Mouse (Mus musculus) forebrain, embryonic 16.5 days (tissue): ENCODE data around the gene Rcn3. TPM values are rescaled to one million over a fixed set of nuclear protein-coding genes. Genes with fewer than 3 reads are reported as not detected.
"Not testable (repeated sequence)": the region's sequence is repeated elsewhere in the genome, so short reads cannot be mapped to it uniquely, and the experiment has no call there.

Experiments
- ATAC-seq: fragments of 200-750 bp; cut with Nextera tagmentation; 2 replicates; pipeline ENCODE4 v1.8.0; 2017; ENCODE audit warnings: mild to moderate bottlenecking, moderate library complexity
- H3K27ac ChIP-seq: fragments of 300-500 bp; sonication (generic); 2 replicates; pipeline ENCODE4 v1.5.1; 2014; ENCODE audit warnings: low read length, control low read depth
- H3K27me3 ChIP-seq: fragments of 300-500 bp; sonication (generic); replicated peaks from 2 replicates; pipeline ENCODE4 v1.6.1; 2014; ENCODE audit warnings: low read length; ENCODE audit not compliant: control insufficient read depth, insufficient read depth
- H3K36me3 ChIP-seq: fragments of 300-500 bp; sonication (generic); 2 replicates; pipeline ENCODE4 v1.6.1; 2014; ENCODE audit not compliant: control insufficient read depth, insufficient read depth
- H3K4me1 ChIP-seq: fragments of 300-500 bp; sonication (generic); replicated peaks from 2 replicates; pipeline ENCODE4 v1.6.1; 2014; ENCODE audit warnings: low read length; ENCODE audit not compliant: control insufficient read depth, insufficient read depth
- H3K4me2 ChIP-seq: fragments of 300-500 bp; sonication (generic); 2 replicates; pipeline ENCODE4 v1.6.1; 2014; ENCODE audit warnings: mild to moderate bottlenecking, low read length, control low read depth
- H3K4me3 ChIP-seq: fragments of 300-500 bp; sonication (generic); replicated peaks from 2 replicates; pipeline ENCODE4 v1.5.1; 2014; ENCODE audit warnings: mild to moderate bottlenecking, low read length, control low read depth
- H3K9ac ChIP-seq: fragments of 300-500 bp; sonication (generic); replicated peaks from 2 replicates; pipeline ENCODE4 v1.6.1; 2014; ENCODE audit warnings: low read depth, low read length, control low read depth
- H3K9me3 ChIP-seq: fragments of 300-500 bp; sonication (generic); 2 replicates; pipeline ENCODE4 v1.6.1; 2016; ENCODE audit warnings: low read length; ENCODE audit not compliant: control insufficient read depth
- WGBS: fragments of 180-500 bp; shearing (Covaris S2); extraction: QIAGEN DNeasy Blood & Tissue Kit; methylation state at CpG from one replicate; pipeline ENCODE4 v1.1.7; 2014; 5-methylcytosine and 5-hydroxymethylcytosine counted together
- polyA plus RNA-seq: library from polyadenylated mRNA; unstranded; fragments of >200 nt; fragmentation: Nextera tagmentation; extraction: Ambion mirVana; gene quantifications from 2 replicates; pipeline ENCODE4 v1.2.1, GENCODE M21; 2015

The Rcn3 gene
- polyA plus RNA-seq, 1 experiment from 2014 or later, result 50.8 TPM

DNA sequence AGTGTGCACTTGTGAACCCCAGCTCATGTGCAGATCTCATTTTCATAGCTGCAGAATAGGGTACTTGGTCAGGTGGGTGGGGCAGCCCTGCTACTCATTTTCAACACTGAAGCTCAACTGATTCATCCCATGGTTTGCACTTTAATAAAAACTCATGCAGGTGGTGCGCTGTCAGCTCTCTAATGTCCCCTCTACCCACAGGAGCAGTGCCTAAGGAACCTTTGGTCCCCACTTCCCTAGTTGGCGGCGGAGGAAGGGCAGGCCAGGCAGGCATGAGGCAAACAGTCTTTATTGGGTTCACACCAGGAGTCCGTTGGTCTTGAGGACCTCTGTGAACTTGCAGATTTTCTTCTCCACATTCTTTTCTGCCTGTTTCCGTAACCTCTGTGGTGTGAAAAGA is 33.6 kb upstream of the Rcn3 start:
- not testable (repeated sequence) for H3K4me2 ChIP-seq, ATAC-seq, H3K4me3 ChIP-seq, H3K9ac ChIP-seq, H3K27ac ChIP-seq, H3K9me3 ChIP-seq, H3K27me3 ChIP-seq
- Histone ChIP-seq H3K36me3 (peaks cover 31% of the 10 kb centered on the region), H3K4me1 (peaks cover 48% of the 10 kb centered on the region)
- WGBS, result 56% methylated on average over 5 of the region's 5 CpGs

DNA sequence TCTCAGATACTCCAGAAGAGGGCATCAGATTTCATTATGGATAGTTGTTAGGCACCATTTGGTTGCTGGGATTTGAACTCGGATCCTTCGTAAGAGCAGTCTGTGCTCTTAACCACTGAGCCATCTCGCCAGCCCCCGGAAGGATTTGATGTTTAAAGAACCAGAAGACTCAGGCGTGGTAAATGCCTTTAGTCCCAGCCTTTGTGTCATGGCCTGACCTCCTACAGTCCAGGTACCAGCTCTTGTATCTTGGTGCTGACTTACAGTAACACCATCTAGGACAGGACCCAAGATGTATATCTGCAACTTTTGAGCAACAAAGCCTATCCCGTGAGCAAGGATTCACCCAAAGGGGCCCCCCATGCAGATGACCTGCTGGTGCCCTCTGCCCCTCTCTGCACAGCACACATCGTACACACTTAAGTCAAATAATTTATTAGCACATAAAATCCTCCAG is 33.2 kb upstream of the Rcn3 start:
- 20% methylated on average over 7 of the region's 7 CpGs for WGBS
- Histone ChIP-seq H3K36me3 (peaks cover 33% of the 10 kb centered on the region), H3K4me3 (no peak overlapping the region), H3K27me3 (no peaks in the 10 kb centered on the region), H3K27ac (peak overlapping the region; percentile 89), H3K9ac (no peak overlapping the region), H3K4me1 (peaks cover 48% of the 10 kb centered on the region), H3K9me3 (no peaks in the 10 kb centered on the region), H3K4me2 (peak overlapping the region; percentile 63; the same call in 1 of the 2 replicates)
- ATAC-seq, result no peak

DNA sequence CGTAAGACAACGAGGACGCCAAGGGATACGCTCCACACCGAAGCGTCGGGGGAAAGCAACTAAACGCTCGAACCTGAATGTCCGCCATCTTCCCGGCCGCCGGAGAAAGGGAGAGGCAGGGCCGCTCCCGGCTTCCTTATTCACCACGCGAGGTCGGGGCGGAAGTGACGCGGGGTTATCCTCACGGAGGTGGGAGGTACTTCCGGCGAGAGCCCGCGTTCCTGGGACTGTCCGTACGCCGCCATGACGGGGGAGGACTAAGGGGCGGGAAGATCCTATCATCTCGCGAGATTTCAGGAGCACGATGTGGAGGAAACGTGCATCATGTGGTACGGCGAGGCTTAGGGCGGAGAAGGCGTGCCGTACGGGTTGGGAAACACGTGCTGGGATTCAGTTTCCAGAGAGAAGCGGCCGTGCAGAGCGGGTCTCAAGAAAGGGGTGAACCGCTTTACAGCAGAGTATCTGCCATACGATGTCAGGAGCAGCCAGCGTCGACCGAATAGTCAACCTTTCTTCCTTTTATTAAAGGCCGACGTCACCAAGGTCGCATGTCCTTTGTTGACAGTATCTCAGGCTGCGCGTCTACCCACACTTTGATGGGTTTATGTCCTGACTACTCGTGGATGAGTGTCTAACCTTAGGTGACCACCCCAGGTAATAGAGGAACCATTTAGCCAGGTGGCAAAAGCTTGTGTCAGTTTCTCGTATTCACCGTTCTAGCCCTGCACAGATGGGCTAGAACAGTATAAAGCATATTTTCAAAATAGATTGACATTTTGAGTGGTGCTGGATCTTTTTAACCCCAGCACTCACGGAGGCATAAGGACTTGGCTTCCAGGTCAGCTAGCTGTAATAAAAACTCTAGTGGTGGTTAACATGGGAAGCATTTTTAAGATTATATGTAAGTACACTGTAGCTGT is 32.5 kb upstream of the Rcn3 start, which contains the start of gene Rps11:
Gene Rps11, minus strand, starts transcription at position 216 of the 920 bp plus-strand sequence.
- Histone ChIP-seq H3K36me3 (peaks cover 34% of the 10 kb centered on the region), H3K27ac (peak within 1 kb of the TSS; percentile 89), H3K27me3 (no peaks in the 10 kb centered on the region), H3K4me2 (peak within 1 kb of the TSS; percentile 63), H3K4me3 (peak within 1 kb of the TSS; percentile 51), H3K4me1 (peaks cover 45% of the 10 kb centered on the region), H3K9me3 (no peaks in the 10 kb centered on the region), H3K9ac (peak within 1 kb of the TSS; percentile 67)
- under 1% methylated on average over 59 of the region's 59 CpGs for WGBS
- ATAC-seq, result peak; percentile 81

DNA sequence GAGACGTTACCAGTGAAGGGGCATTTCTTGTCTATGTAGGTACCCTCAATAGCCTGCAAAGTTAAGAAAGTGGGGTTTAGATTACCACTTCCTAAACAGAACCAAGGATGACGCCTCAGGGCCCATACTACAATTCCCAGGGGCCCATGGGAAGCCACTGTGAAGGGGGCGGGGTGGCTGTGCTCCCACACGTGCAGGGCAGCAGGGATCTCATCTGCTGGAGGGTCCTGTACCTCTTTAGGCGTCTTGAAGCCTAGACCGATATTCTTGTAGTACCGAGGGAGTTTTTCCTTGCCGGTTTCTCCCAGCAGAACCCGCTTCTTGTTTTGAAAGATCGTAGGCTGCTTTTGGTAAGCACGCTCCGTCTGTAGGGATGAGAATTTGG is 31.2 kb upstream of the Rcn3 start:
- H3K4me3 ChIP-seq, result peak overlapping the region; percentile 51
- peak overlapping the region; percentile 67 for H3K9ac ChIP-seq
- peaks cover 36% of the 10 kb centered on the region for H3K36me3 ChIP-seq
- no peak overlapping the region for H3K27ac ChIP-seq
- H3K4me2 ChIP-seq, result peak overlapping the region; percentile 63
- H3K4me1 ChIP-seq, result peaks cover 42% of the 10 kb centered on the region
- WGBS, result 22% methylated on average over 12 of the region's 12 CpGs
- no peaks in the 10 kb centered on the region for H3K9me3 ChIP-seq
- H3K27me3 ChIP-seq, result no peaks in the 10 kb centered on the region
- ATAC-seq, result no peak

DNA sequence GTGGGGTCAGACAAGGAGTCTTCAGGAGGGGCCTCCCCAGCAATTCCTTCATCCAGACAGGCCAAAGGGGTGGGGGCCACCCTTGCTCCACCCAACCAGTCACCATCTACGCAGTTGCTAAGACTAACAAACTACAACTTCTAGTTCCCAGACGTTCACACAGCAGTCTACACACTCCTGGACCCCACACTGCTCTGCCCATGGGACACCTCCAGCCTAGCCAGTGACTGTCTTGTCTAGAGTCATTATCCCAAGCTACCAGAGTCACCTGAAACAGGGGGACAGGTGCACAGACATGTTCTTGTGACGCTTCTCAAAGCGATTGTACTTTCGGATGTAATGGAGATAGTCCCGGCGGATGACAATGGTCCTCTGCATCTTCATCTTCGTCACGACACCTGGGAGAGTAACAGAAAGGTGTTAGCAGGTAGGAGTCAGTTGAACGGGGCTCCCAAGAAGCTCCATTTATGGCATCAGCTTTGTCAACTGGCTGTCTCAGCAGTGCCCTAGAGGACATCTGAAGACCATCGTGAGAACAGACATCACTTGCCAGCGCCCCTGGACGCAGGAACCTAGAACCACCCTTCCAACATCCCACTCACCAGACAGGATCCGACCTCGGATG is 30.7 kb upstream of the Rcn3 start:
- no peak overlapping the region for H3K27ac ChIP-seq
- peak overlapping the region; percentile 67 for H3K9ac ChIP-seq
- no peak for ATAC-seq
- H3K27me3 ChIP-seq, result no peaks in the 10 kb centered on the region
- 85% methylated on average over 15 of the region's 15 CpGs for WGBS
- H3K4me1 ChIP-seq, result peaks cover 40% of the 10 kb centered on the region
- H3K4me3 ChIP-seq, result peak overlapping the region; percentile 51
- H3K4me2 ChIP-seq, result peak overlapping the region; percentile 63
- peaks cover 36% of the 10 kb centered on the region for H3K36me3 ChIP-seq
- no peaks in the 10 kb centered on the region for H3K9me3 ChIP-seq

DNA sequence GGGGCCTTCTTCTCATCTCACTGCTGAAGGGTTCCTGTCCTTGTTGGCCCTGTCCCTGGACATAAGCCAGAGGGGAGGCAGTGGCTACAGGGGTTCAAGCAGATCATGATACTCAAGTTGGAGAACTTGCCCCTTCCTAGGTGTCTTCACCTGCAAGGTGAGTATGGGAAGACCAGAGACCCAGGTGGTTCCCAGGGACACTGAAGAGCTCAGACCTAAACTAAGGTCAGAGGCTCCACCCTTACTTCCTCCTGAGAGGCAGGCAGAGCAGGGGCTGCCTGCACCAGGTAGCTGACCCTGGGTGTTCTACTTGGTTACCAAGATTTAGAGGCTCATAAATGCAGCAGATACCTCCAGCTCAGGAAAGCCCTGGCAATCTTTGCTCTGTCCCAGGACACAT is 29.9 kb upstream of the Rcn3 start:
- Histone ChIP-seq H3K27ac (no peak overlapping the region), H3K4me1 (peaks cover 33% of the 10 kb centered on the region), H3K4me3 (no peak overlapping the region), H3K36me3 (peaks cover 36% of the 10 kb centered on the region), H3K9ac (no peak overlapping the region; the same call in 1 of the 2 replicates), H3K9me3 (no peaks in the 10 kb centered on the region), H3K4me2 (no peak overlapping the region), H3K27me3 (no peaks in the 10 kb centered on the region)
- ATAC-seq, result no peak

DNA sequence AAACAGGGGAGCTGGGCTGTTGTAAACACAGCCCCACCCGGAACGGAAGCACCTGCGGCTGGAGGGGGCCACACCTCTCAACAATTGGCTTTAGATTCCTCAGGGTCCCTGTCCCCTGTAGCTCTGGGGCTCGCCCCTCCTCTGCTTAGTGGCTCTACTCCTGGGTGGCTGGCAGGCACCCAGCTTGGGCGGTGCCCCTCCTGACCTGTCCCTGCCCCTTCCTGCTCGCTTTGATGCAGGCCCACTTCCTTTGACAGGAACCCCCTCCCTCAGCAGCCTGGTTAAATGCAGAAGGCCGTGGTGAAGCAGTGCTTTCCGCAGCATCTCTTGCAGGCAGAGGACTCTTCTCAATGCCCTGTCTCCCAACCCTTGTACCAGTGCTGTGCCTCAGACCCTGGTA is 29.4 kb upstream of the Rcn3 start:
- Histone ChIP-seq H3K27ac (no peak overlapping the region), H3K36me3 (peaks cover 31% of the 10 kb centered on the region), H3K27me3 (no peaks in the 10 kb centered on the region), H3K4me3 (no peak overlapping the region), H3K4me2 (no peak overlapping the region), H3K9me3 (no peaks in the 10 kb centered on the region), H3K9ac (no peak overlapping the region), H3K4me1 (peaks cover 27% of the 10 kb centered on the region)
- 68% methylated on average over 7 of the region's 8 CpGs for WGBS
- ATAC-seq, result no peak

DNA sequence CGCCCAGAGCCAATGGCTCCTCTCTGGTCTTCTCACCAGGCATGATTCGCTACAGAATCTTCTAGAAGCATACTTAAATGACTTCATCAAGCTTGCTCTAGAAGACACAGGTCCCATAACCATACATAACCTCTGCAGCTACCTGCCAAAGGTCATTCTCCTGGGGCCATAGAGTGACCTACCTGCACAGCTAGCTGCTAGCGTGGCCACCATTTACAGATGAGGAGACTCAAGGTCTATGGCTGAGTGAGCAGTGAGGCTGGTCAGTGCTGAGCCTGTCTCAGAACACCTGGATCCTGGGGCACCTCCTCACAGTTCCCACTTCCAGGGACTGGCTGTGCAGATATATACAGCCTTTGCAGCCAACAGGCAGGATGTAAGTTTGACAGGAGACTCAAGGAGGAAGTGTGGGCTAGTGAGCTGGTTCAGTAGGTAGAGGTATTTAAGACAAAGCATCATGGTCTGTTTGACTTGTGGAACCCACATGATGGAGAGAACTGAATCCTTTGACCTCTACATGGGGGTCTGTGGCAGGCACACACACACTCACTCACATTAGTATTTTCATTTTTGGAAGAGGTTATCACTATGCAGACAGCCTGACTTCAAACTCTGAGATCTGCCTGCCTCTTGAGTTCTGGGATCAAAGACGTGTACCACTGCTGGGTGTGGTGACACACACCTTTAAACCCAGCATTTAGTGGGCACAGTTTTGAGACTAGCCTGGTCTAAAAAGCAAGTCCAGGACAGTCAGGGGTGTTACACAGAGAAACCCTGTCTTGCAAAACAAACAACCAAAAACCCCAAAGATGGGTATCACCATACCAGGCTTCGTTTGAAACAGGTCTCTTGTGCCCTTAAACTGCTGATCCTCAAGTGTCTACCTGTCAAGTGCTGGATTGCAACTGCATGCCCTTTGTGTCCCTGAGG is 28.0 kb upstream of the Rcn3 start:
- ATAC-seq, result no peak
- Histone ChIP-seq H3K4me3 (no peak overlapping the region), H3K9ac (no peak overlapping the region), H3K27ac (no peak overlapping the region), H3K27me3 (no peaks in the 10 kb centered on the region), H3K9me3 (no peaks in the 10 kb centered on the region), H3K36me3 (peaks cover 21% of the 10 kb centered on the region), H3K4me1 (peaks cover 23% of the 10 kb centered on the region), H3K4me2 (no peak overlapping the region)
- 81% methylated on average over 5 of the region's 5 CpGs for WGBS

DNA sequence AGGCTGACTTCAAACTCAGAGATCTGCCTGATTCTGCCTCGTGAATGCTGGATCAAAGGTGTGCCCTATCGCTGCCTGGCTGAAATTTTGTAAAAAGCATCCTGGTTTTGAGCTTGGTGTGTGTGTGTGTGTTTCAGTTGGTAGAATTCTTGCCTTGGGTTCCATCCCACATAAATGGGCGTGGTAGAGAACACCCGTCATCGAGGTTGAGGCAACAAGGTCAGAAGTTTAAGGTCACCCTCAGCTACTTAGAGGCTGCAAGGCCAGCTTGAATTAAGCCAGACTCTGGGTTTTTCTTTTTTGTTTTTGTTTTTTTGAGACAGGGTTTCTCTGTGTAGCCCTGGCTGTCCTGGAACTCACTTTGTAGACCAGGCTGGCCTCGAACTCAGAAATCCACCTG is 26.3 kb upstream of the Rcn3 start:
- H3K9ac ChIP-seq, result no peak overlapping the region
- WGBS, result 86% methylated on average over 6 of the region's 6 CpGs
- H3K36me3 ChIP-seq, result peaks cover 21% of the 10 kb centered on the region
- no peak overlapping the region for H3K27ac ChIP-seq
- H3K4me3 ChIP-seq, result no peak overlapping the region
- no peaks in the 10 kb centered on the region for H3K9me3 ChIP-seq
- no peak for ATAC-seq
- no peak overlapping the region for H3K4me2 ChIP-seq
- H3K4me1 ChIP-seq, result peaks cover 16% of the 10 kb centered on the region
- no peaks in the 10 kb centered on the region for H3K27me3 ChIP-seq
